ENCODE assay signal across 10 mouse cellular contexts in genomic region chr8:11443611-11444010, GRCm38 (mm10).
"Had no signal": no experiment of that assay in that cellular context is flagged by ENCODE, and none has a peak within 500 bp of the region (broad histone marks: within the 10 kb centered on the region; RNA-seq: fewer than 3 reads in every experiment).

No protein-coding gene starts in this region.

- ATAC-seq: intestine, embryonic 16.5 days; midbrain, embryonic 13.5 days had no signal

- H3K4me3 ChIP-seq: limb, embryonic 12.5 days; midbrain, embryonic 13.5 days had no signal

- H3K36me3 ChIP-seq: midbrain, embryonic 13.5 days had no signal

- H3K4me1 ChIP-seq: limb, embryonic 12.5 days; midbrain, embryonic 13.5 days had no signal

- DNase-seq: kidney, adult 8-10 months; kidney, postnatal 25 days; layer of hippocampus, adult 9-11 months; layer of hippocampus, postnatal 36 days; thymus, adult 18-20 months; thymus, postnatal 25 days had no signal

- H3K9me3 ChIP-seq: limb, embryonic 12.5 days; midbrain, embryonic 13.5 days had no signal

- H3K27ac ChIP-seq: limb, embryonic 12.5 days; midbrain, embryonic 13.5 days; stomach, postnatal 0 days had no signal

- H3K27me3 ChIP-seq: limb, embryonic 12.5 days; midbrain, embryonic 13.5 days had no signal

- H3K4me2 ChIP-seq: limb, embryonic 12.5 days; midbrain, embryonic 13.5 days had no signal

- H3K9ac ChIP-seq: limb, embryonic 12.5 days; midbrain, embryonic 13.5 days had no signal
